Mouse (Mus musculus) cerebellum, adult 9-11 months (tissue): ENCODE measurements around the gene Agl.
A peak's percentile ranks its signal among the peaks of the same experiment; 100 is the strongest.

Experiments used
- DNase-seq: peaks from one replicate; pipeline ENCODE4 v3.0.0; 2022

Agl gene

GRCm38 (mm10) chr3:116740963-116741362, 67.0 kb downstream of the Agl start:
- DNase-seq = no peak

GRCm38 (mm10) chr3:116740106-116740505, 67.9 kb downstream of the Agl start:
- DNase-seq = no peak

GRCm38 (mm10) chr3:116737326-116737731, 70.6 kb downstream of the Agl start:
- no peak for DNase-seq

- no peak for DNase-seq
Measured at GRCm38 (mm10) chr3:116729483-116730174, 78.3 kb downstream of the Agl start.

GRCm38 (mm10) chr3:116726807-116727206, 81.2 kb downstream of the Agl start:
- DNase-seq = no peak

- DNase-seq = no peak
Measured at GRCm38 (mm10) chr3:116723496-116724481, 84.2 kb downstream of the Agl start.

GRCm38 (mm10) chr3:116722980-116723379, 85.0 kb downstream of the Agl start:
- no peak for DNase-seq

- no peak for DNase-seq
Measured at GRCm38 (mm10) chr3:116718951-116719350, 89.0 kb downstream of the Agl start.

GRCm38 (mm10) chr3:116713031-116713430, 94.9 kb downstream of the Agl start:
- no peak for DNase-seq

GRCm38 (mm10) chr3:116712436-116712881, 95.5 kb downstream of the Agl start, which contains the start of gene Slc35a3:
Gene Slc35a3 (minus strand): TSS chr3:116712831.
- no peak for DNase-seq

- DNase-seq = peak; percentile 80
Measured at GRCm38 (mm10) chr3:116711624-116712435, 96.1 kb downstream of the Agl start.

- DNase-seq = no peak
Measured at GRCm38 (mm10) chr3:116710941-116711340, 97.0 kb downstream of the Agl start.

- DNase-seq = no peak
Measured at GRCm38 (mm10) chr3:116705637-116706204, 102.2 kb downstream of the Agl start.

- DNase-seq = no peak
Measured at GRCm38 (mm10) chr3:116703835-116704234, 104.1 kb downstream of the Agl start.

- DNase-seq = no peak
Measured at GRCm38 (mm10) chr3:116702647-116703272, 105.2 kb downstream of the Agl start.

GRCm38 (mm10) chr3:116701601-116702000, 106.4 kb downstream of the Agl start:
- DNase-seq = no peak

- no peak for DNase-seq
Measured at GRCm38 (mm10) chr3:116698786-116699185, 109.2 kb downstream of the Agl start.

- no peak for DNase-seq
Measured at GRCm38 (mm10) chr3:116695666-116695985, 112.3 kb downstream of the Agl start.

GRCm38 (mm10) chr3:116694955-116695665, 112.9 kb downstream of the Agl start:
- no peak for DNase-seq

GRCm38 (mm10) chr3:116694312-116694711, 113.7 kb downstream of the Agl start:
- DNase-seq = no peak
